Mouse (Mus musculus): Measurements from ENCODE around the gene Six1. TPM values are rescaled to one million over a fixed set of nuclear protein-coding genes. Genes with fewer than 3 reads are reported as not detected.

Six1 gene
- polyA plus RNA-seq, 1 experiment: 0.58 TPM

- H3K27ac ChIP-seq (ENCODE audit: control insufficient read depth, insufficient read depth, low read depth, low read length): no peak overlapping the region
- H3K27me3 ChIP-seq (ENCODE audit: control insufficient read depth, insufficient read depth, low read length): no peaks in the 10 kb centered on the region
- TF ChIP-seq CTCF (IDR thresholded peaks at IDR 0.05; ENCODE audit: control insufficient read depth, insufficient read depth, insufficient replicate concordance, low read depth, low read length) (no peak), POLR2A (IDR thresholded peaks at IDR 0.05; ENCODE audit: control insufficient read depth, low read depth, low read length) (no peak)
- H3K4me1 ChIP-seq (ENCODE audit: control insufficient read depth, insufficient read depth, low read length): no peaks in the 10 kb centered on the region; the same call in 1 of the 2 replicates
- no peaks in the 10 kb centered on the region for H3K36me3 ChIP-seq (ENCODE audit: control insufficient read depth, insufficient read depth, low read length)
- H3K4me3 ChIP-seq (ENCODE audit: control insufficient read depth, low read depth, low read length): no peak overlapping the region
These were observed 22.4 kb downstream of the Six1 start for GRCm38 (mm10) chr12:73031315-73031714.

DNA sequence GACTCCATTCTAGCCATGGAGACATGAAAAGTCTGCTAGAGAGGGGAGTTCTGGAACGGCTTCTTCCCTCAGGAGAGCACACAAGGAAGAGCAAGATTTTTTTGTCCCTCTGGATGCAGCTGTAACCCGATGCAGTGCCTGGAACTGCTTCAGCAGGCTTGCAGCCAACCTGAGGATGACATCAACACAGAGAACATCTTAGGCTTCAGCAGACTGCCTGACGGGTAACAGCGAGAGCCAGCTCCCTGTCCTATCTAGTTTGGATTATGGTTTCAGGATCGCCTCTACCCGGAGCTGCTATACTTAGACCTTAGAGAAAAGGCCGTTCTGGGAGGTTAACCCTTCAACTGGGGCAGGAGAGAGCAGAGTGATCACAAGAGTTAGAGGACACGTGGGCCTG is 28.2 kb downstream of the Six1 start:
- H3K27me3 ChIP-seq (ENCODE audit: control insufficient read depth, insufficient read depth, low read length): no peaks in the 10 kb centered on the region
- no peak overlapping the region for H3K27ac ChIP-seq (ENCODE audit: control insufficient read depth, insufficient read depth, low read depth, low read length)
- TF ChIP-seq CTCF (IDR thresholded peaks at IDR 0.05; ENCODE audit: control insufficient read depth, insufficient read depth, insufficient replicate concordance, low read depth, low read length) (no peak), POLR2A (IDR thresholded peaks at IDR 0.05; ENCODE audit: control insufficient read depth, low read depth, low read length) (no peak)
- H3K4me3 ChIP-seq (ENCODE audit: control insufficient read depth, low read depth, low read length): no peak overlapping the region
- H3K36me3 ChIP-seq (ENCODE audit: control insufficient read depth, insufficient read depth, low read length): no peaks in the 10 kb centered on the region
- H3K4me1 ChIP-seq (ENCODE audit: control insufficient read depth, insufficient read depth, low read length): no peaks in the 10 kb centered on the region

DNA sequence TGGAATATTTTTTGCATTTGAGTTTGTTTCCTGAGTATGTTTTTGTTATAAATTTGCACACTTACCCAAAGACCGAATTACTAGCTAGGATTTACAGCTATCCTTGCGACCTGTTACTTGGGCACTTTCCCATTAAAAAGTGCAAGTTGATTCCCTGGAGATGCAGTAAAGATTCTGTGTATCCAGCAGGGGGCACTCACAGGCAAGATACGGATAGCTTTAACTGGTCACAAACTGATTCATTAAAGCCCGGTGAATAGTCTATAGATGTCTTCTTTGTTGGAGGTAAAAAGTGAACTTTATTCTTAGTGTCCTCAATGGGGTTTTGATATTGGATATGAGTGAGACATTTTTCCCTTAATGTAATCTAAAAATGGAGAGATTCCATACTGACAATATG is 32.7 kb downstream of the Six1 start:
- no peak for TF ChIP-seq CTCF (IDR thresholded peaks at IDR 0.05; ENCODE audit: control insufficient read depth, insufficient read depth, insufficient replicate concordance, low read depth, low read length)
- no peak for TF ChIP-seq POLR2A (IDR thresholded peaks at IDR 0.05; ENCODE audit: control insufficient read depth, low read depth, low read length)
- no peaks in the 10 kb centered on the region; the same call in 1 of the 2 replicates for H3K4me1 ChIP-seq (ENCODE audit: control insufficient read depth, insufficient read depth, low read length)
- no peak overlapping the region for H3K27ac ChIP-seq (ENCODE audit: control insufficient read depth, insufficient read depth, low read depth, low read length)
- no peaks in the 10 kb centered on the region for H3K36me3 ChIP-seq (ENCODE audit: control insufficient read depth, insufficient read depth, low read length)
- H3K27me3 ChIP-seq (ENCODE audit: control insufficient read depth, insufficient read depth, low read length): no peaks in the 10 kb centered on the region
- H3K4me3 ChIP-seq (ENCODE audit: control insufficient read depth, low read depth, low read length): no peak overlapping the region

DNA sequence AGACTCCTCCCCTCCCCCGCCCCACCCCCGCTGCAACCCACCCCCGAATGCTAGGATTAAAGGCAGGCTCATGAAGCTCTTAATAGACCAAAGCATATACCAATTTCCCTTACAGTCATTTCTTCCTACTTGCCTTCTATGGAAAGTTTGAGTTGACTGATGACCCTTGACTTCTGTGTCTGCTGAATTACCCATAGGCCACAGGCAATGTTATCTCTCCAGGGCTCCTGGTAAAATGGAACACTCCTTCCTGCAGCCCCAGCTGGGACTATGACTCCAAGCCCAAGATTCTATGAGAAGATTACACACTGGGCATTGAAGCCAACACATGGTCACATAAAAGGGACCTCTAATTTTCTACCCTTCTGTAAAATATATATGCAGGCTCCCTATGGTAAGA is 33.3 kb downstream of the Six1 start:
- H3K4me1 ChIP-seq (ENCODE audit: control insufficient read depth, insufficient read depth, low read length): no peaks in the 10 kb centered on the region; the same call in 1 of the 2 replicates
- no peak overlapping the region for H3K4me3 ChIP-seq (ENCODE audit: control insufficient read depth, low read depth, low read length)
- TF ChIP-seq POLR2A (IDR thresholded peaks at IDR 0.05; ENCODE audit: control insufficient read depth, low read depth, low read length): no peak
- no peak for TF ChIP-seq CTCF (IDR thresholded peaks at IDR 0.05; ENCODE audit: control insufficient read depth, insufficient read depth, insufficient replicate concordance, low read depth, low read length)
- no peaks in the 10 kb centered on the region for H3K36me3 ChIP-seq (ENCODE audit: control insufficient read depth, insufficient read depth, low read length)
- no peak overlapping the region for H3K27ac ChIP-seq (ENCODE audit: control insufficient read depth, insufficient read depth, low read depth, low read length)
- H3K27me3 ChIP-seq (ENCODE audit: control insufficient read depth, insufficient read depth, low read length): no peaks in the 10 kb centered on the region

DNA sequence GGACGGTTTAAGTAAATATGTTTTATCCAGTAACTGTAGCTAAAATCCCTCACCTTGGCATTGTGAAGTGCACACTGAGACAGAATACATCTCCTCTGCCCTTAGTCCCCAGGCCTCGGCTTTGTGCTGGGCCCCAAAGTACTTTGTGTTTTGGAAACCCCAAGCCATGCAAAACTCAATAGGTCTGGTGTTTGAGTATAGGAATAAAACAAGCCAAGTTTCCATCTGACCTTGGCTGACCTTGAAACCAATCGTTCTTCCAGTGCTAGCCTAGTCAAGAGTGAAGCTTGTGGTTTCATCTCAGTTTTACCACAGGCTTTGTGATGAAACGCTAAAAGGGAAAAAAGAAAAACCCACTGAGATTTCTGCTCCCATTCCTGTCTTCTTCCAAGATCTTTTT is 34.8 kb downstream of the Six1 start:
- TF ChIP-seq POLR2A (IDR thresholded peaks at IDR 0.05; ENCODE audit: control insufficient read depth, low read depth, low read length) (no peak), CTCF (IDR thresholded peaks at IDR 0.05; ENCODE audit: control insufficient read depth, insufficient read depth, insufficient replicate concordance, low read depth, low read length) (no peak)

GRCm38 (mm10) chr12:73016171-73016570 is 37.5 kb downstream of the Six1 start:
- H3K36me3 ChIP-seq (ENCODE audit: control insufficient read depth, insufficient read depth, low read length): no peaks in the 10 kb centered on the region
- no peak overlapping the region for H3K4me3 ChIP-seq (ENCODE audit: control insufficient read depth, low read depth, low read length)
- TF ChIP-seq CTCF (IDR thresholded peaks at IDR 0.05; ENCODE audit: control insufficient read depth, insufficient read depth, insufficient replicate concordance, low read depth, low read length) (no peak), POLR2A (IDR thresholded peaks at IDR 0.05; ENCODE audit: control insufficient read depth, low read depth, low read length) (no peak)
- no peaks in the 10 kb centered on the region; the same call in 1 of the 2 replicates for H3K4me1 ChIP-seq (ENCODE audit: control insufficient read depth, insufficient read depth, low read length)
- H3K27ac ChIP-seq (ENCODE audit: control insufficient read depth, insufficient read depth, low read depth, low read length): no peak overlapping the region
- H3K27me3 ChIP-seq (ENCODE audit: control insufficient read depth, insufficient read depth, low read length): no peaks in the 10 kb centered on the region

More for the DNA sequence above, 34.8 kb downstream of the Six1 start:
- Histone ChIP-seq H3K36me3 (ENCODE audit: control insufficient read depth, insufficient read depth, low read length) (no peaks in the 10 kb centered on the region), H3K4me1 (ENCODE audit: control insufficient read depth, insufficient read depth, low read length) (no peaks in the 10 kb centered on the region; the same call in 1 of the 2 replicates), H3K4me3 (ENCODE audit: control insufficient read depth, low read depth, low read length) (no peak overlapping the region), H3K27me3 (ENCODE audit: control insufficient read depth, insufficient read depth, low read length) (no peaks in the 10 kb centered on the region), H3K27ac (ENCODE audit: control insufficient read depth, insufficient read depth, low read depth, low read length) (no peak overlapping the region)

DNA sequence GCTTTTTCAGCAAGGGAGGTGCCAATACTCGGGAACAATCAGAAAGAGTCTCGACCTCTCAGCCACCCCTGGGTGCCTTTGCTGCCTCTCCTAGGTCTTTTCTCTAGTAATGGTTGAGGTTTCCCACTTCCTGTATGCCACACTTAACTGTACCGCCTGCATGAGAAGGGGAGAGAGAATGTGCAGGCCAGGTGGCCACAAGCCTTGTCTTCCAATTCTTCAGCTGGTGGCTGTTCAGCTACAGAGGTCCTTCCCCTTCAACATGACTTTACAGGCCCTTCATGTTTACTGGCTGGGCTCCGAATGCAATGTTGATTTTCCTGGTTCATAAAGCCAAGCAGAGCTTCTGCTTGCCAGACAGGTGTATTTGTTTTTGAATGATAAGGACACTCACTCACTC is 39.4 kb downstream of the Six1 start:
- no peaks in the 10 kb centered on the region for H3K36me3 ChIP-seq (ENCODE audit: control insufficient read depth, insufficient read depth, low read length)
- TF ChIP-seq CTCF (IDR thresholded peaks at IDR 0.05; ENCODE audit: control insufficient read depth, insufficient read depth, insufficient replicate concordance, low read depth, low read length): no peak
- TF ChIP-seq POLR2A (IDR thresholded peaks at IDR 0.05; ENCODE audit: control insufficient read depth, low read depth, low read length): no peak
- H3K4me3 ChIP-seq (ENCODE audit: control insufficient read depth, low read depth, low read length): no peak overlapping the region
- no peaks in the 10 kb centered on the region for H3K27me3 ChIP-seq (ENCODE audit: control insufficient read depth, insufficient read depth, low read length)
- no peak overlapping the region for H3K27ac ChIP-seq (ENCODE audit: control insufficient read depth, insufficient read depth, low read depth, low read length)
- H3K4me1 ChIP-seq (ENCODE audit: control insufficient read depth, insufficient read depth, low read length): no peaks in the 10 kb centered on the region; the same call in 1 of the 2 replicates

GRCm38 (mm10) chr12:73012824-73013223 is 40.9 kb downstream of the Six1 start:
- no peaks in the 10 kb centered on the region; the same call in 1 of the 2 replicates for H3K4me1 ChIP-seq (ENCODE audit: control insufficient read depth, insufficient read depth, low read length)
- no peak overlapping the region for H3K27ac ChIP-seq (ENCODE audit: control insufficient read depth, insufficient read depth, low read depth, low read length)
- TF ChIP-seq CTCF (IDR thresholded peaks at IDR 0.05; ENCODE audit: control insufficient read depth, insufficient read depth, insufficient replicate concordance, low read depth, low read length) (no peak), POLR2A (IDR thresholded peaks at IDR 0.05; ENCODE audit: control insufficient read depth, low read depth, low read length) (no peak)
- H3K27me3 ChIP-seq (ENCODE audit: control insufficient read depth, insufficient read depth, low read length): no peaks in the 10 kb centered on the region
- H3K36me3 ChIP-seq (ENCODE audit: control insufficient read depth, insufficient read depth, low read length): no peaks in the 10 kb centered on the region
- no peak overlapping the region for H3K4me3 ChIP-seq (ENCODE audit: control insufficient read depth, low read depth, low read length)

Measured in testis, adult 2 months (tissue).